Mouse (Mus musculus): ENCODE results near the gene Olfr629. TPM values are rescaled to one million over a fixed set of nuclear protein-coding genes. Genes with fewer than 3 reads are reported as not detected.

The Olfr629 gene
- total RNA-seq (2023): not detected in 4 replicates

GRCm38 (mm10) chr7:103744843-103745242, at the start of gene Olfr629:
Olfr629 (minus strand) TSS chr7:103744943.

DNA sequence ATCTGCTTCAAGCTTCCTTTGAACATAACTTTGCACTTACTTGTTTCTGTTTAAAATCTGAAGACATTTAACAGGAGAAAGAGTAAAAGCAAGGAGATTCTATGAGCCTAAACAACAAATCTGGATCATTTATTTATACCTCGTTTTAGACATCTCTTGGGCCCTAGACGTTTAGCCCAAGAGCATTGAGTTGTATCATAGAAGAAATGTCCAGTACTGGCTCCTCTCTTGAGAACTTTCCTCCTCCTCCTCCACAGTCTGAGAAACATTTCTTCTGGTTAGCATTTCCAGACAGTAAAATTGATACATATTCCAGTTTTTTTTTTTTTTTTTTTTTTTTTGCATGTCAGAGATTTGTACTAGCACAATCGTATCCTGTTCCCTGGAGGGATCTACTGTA, 47.0 kb upstream of the Olfr629 start, which contains the start of gene Olfr67:
Gene Olfr67 (minus strand): TSS at position 101 of the 400 bp plus-strand sequence.

GRCm38 (mm10) chr7:103779598-103779997, 34.9 kb upstream of the Olfr629 start, which contains the start of gene Olfr68:
Olfr68 (minus strand) TSS chr7:103779698.

DNA sequence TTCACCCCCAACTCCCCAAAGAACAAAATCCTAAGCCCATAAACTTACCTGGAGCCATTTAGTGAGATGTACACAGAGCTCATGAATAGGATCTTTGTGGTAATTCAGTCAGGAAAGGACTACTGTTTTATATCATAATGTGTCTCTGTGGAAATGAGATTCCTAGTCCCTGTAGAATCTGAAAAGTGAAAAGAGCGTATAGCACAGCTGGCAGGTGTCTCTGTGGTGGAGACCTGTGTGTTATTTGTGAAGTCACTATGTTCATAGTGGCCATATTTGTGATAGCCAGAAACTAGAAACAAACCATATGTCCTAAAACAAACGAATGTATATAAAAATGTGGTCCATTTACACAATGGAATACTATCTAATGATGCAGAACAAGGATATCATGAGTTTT, 26.8 kb upstream of the Olfr629 start, which contains the start of gene Olfr69:
Gene Olfr69 (minus strand): TSS at position 101 of the 400 bp plus-strand sequence.

DNA sequence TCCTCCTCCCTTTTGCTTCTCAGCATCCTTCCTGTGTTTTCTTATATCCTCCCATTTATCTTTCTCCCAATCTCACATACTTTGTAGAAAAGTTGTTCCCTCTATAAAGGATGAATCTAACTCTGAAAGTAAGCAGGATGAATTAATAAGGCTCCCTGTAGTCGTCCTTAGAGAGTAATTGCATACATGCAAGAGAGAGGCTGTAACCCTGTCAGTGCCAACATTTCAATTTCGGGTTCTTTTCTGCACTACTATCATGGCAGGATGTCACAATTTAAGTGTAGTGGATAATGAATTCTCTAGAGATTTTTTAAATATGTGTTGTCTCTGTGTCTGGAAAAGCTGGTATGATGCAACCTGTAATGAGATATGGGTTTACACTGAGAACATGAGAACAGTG, 12.5 kb upstream of the Olfr629 start, which contains the start of gene Olfr630:
Gene Olfr630 (minus strand): TSS at position 101 of the 400 bp plus-strand sequence.

GRCm38 (mm10) chr7:103730074-103730473, 14.7 kb downstream of the Olfr629 start, which contains the start of gene Olfr628:
Olfr628 (plus strand) TSS chr7:103730374.

DNA sequence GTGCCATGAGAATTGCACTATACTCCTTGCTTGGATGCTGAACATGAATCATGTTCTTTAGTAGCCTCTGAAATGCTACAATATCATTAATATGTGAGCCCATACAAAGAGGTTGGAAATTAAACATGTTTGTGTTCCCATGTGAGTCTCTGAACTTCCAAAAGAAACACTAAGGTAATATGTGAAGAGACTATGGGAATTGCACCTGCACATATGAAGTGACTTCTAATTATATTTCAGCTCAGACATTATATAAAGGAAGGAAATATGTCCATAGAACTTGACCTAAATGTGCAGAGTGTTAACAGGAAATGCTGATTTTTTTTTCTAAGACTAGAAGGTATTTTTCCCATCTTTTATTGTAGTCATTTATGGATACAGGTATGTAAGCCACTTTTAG, 30.4 kb downstream of the Olfr629 start, which contains the start of gene Olfr243:
Gene Olfr243 (plus strand): TSS at position 301 of the 400 bp plus-strand sequence.

Other genes starting within 250 kb of the Olfr629 start
- not detected in 4 replicates for gene Olfr609, start 246.9 kb downstream of the Olfr629 start, total RNA-seq (2023)
- not detected in 4 replicates for gene Olfr610, start 232.8 kb downstream of the Olfr629 start, total RNA-seq (2023)
- gene Olfr611, start 224.1 kb downstream of the Olfr629 start, total RNA-seq (2023): not detected in 4 replicates
- gene Olfr612, start 202.2 kb downstream of the Olfr629 start, total RNA-seq (2023): not detected in 4 replicates
- not detected in 4 replicates for gene Olfr613, start 196.9 kb downstream of the Olfr629 start, total RNA-seq (2023)
- gene Olfr615, start 188.9 kb downstream of the Olfr629 start, total RNA-seq (2023): not detected in 4 replicates
- not detected in 4 replicates for gene Olfr616, start 175.8 kb downstream of the Olfr629 start, total RNA-seq (2023)
- gene Olfr617, start 171.9 kb downstream of the Olfr629 start, total RNA-seq (2023): not detected in 4 replicates
- not detected in 4 replicates for gene Olfr618, start 154.8 kb downstream of the Olfr629 start, total RNA-seq (2023)
- gene Olfr619, start 144.4 kb downstream of the Olfr629 start, total RNA-seq (2023): not detected in 4 replicates
- gene Olfr620, start 132.4 kb downstream of the Olfr629 start, total RNA-seq (2023): not detected in 4 replicates
- not detected in 4 replicates for gene Olfr622, start 102.2 kb downstream of the Olfr629 start, total RNA-seq (2023)
- gene Olfr623, start 81.2 kb downstream of the Olfr629 start, total RNA-seq (2023): not detected in 4 replicates
- gene Olfr624, start 73.8 kb downstream of the Olfr629 start, total RNA-seq (2023): not detected in 4 replicates
- gene Olfr625-ps1, start 62.2 kb downstream of the Olfr629 start, total RNA-seq (2023): not detected in 4 replicates
- gene Olfr243, start 30.3 kb downstream of the Olfr629 start, total RNA-seq (2023): not detected in 4 replicates
- gene Olfr628, start 14.6 kb downstream of the Olfr629 start, total RNA-seq (2023): not detected in 4 replicates
- not detected in 4 replicates for gene Olfr630, start 12.4 kb upstream of the Olfr629 start, total RNA-seq (2023)
- not detected in 4 replicates for gene Olfr69, start 26.7 kb upstream of the Olfr629 start, total RNA-seq (2023)
- not detected in 4 replicates for gene Olfr68, start 34.8 kb upstream of the Olfr629 start, total RNA-seq (2023)
- not detected in 4 replicates for gene Olfr67, start 46.9 kb upstream of the Olfr629 start, total RNA-seq (2023)
- gene Hbb-bt, start 69.1 kb upstream of the Olfr629 start, total RNA-seq (2023): 4.4 to 21.0 TPM (median 14.7 TPM) in 4 replicates
- gene Hbb-bs, start 83.2 kb upstream of the Olfr629 start, total RNA-seq (2023): 43.8 to 120 TPM (median 71.7 TPM) in 4 replicates
- gene Hbb-bh2, start 95.6 kb upstream of the Olfr629 start, total RNA-seq (2023): not detected in 4 replicates
- gene Hbb-bh1, start 98.2 kb upstream of the Olfr629 start, total RNA-seq (2023): not detected in 4 replicates
- gene Hbb-y, start 108.3 kb upstream of the Olfr629 start, total RNA-seq (2023): not detected in 4 replicates
- not detected in 4 replicates for gene Olfr66, start 141.3 kb upstream of the Olfr629 start, total RNA-seq (2023)
- not detected in 4 replicates for gene Olfr64, start 149.5 kb upstream of the Olfr629 start, total RNA-seq (2023)
- gene Olfr65, start 158.5 kb upstream of the Olfr629 start, total RNA-seq (2023): not detected in 4 replicates
- gene Olfr631, start 183.9 kb upstream of the Olfr629 start, total RNA-seq (2023): not detected in 4 replicates
- not detected in 4 replicates for gene Olfr632, start 189.4 kb upstream of the Olfr629 start, total RNA-seq (2023)
- gene Olfr633, start 199.5 kb upstream of the Olfr629 start, total RNA-seq (2023): not detected in 4 replicates
- not detected in 4 replicates for gene Olfr635, start 226.2 kb upstream of the Olfr629 start, total RNA-seq (2023)